Mouse (Mus musculus) kidney, postnatal 36 days (tissue): ENCODE results near the gene Tlk2.

Source experiments
- DNase-seq, 2 experiments: peaks; one replicate each; pipeline ENCODE4 v3.0.0; 2021 to 2022; ENCODE audit warnings: mixed read lengths in 2 of 2

Gene Tlk2

GRCm38 (mm10) chr11:105164516-105165510 is 13.8 kb upstream of the Tlk2 start:
- no peak for DNase-seq

- no peak for DNase-seq
Measured at GRCm38 (mm10) chr11:105166780-105167179, 11.8 kb upstream of the Tlk2 start.

- DNase-seq: no peak
Measured at GRCm38 (mm10) chr11:105179523-105179922, 916 bp downstream of the Tlk2 start.

- peak; percentile 51 to 65 for DNase-seq
Measured at GRCm38 (mm10) chr11:105180471-105181091, 2.0 kb downstream of the Tlk2 start.

- peak; percentile 93 to 98 for DNase-seq
Measured at GRCm38 (mm10) chr11:105181126-105181637, 2.6 kb downstream of the Tlk2 start.

GRCm38 (mm10) chr11:105181689-105182460 is 3.3 kb downstream of the Tlk2 start:
- peak; percentile 27 to 60 for DNase-seq

- DNase-seq: no peak
Measured at GRCm38 (mm10) chr11:105182461-105182855, 3.9 kb downstream of the Tlk2 start.

- DNase-seq: peak; percentile 27 to 45
Measured at GRCm38 (mm10) chr11:105184678-105185077, 6.1 kb downstream of the Tlk2 start.

GRCm38 (mm10) chr11:105192186-105192585 is 13.6 kb downstream of the Tlk2 start:
- DNase-seq: no peak

- no peak for DNase-seq
Measured at GRCm38 (mm10) chr11:105196893-105197662, 18.5 kb downstream of the Tlk2 start.

GRCm38 (mm10) chr11:105202403-105202802 is 23.8 kb downstream of the Tlk2 start:
- peak in 1 of 2 experiments; percentile 39 for DNase-seq

- no peak for DNase-seq
Measured at GRCm38 (mm10) chr11:105210007-105210406, 31.4 kb downstream of the Tlk2 start.

GRCm38 (mm10) chr11:105214257-105214656 is 35.6 kb downstream of the Tlk2 start:
- no peak for DNase-seq

- no peak for DNase-seq
Measured at GRCm38 (mm10) chr11:105217771-105218170, 39.2 kb downstream of the Tlk2 start.

GRCm38 (mm10) chr11:105234501-105234900 is 55.9 kb downstream of the Tlk2 start:
- peak; percentile 13 to 62 for DNase-seq

GRCm38 (mm10) chr11:105240991-105241390 is 62.4 kb downstream of the Tlk2 start:
- DNase-seq: peak in 1 of 2 experiments; percentile 24

GRCm38 (mm10) chr11:105246369-105246768 is 67.8 kb downstream of the Tlk2 start:
- no peak for DNase-seq

GRCm38 (mm10) chr11:105246785-105247184 is 68.2 kb downstream of the Tlk2 start:
- DNase-seq: no peak

GRCm38 (mm10) chr11:105247321-105247720 is 68.7 kb downstream of the Tlk2 start:
- no peak for DNase-seq

GRCm38 (mm10) chr11:105259733-105260132 is 81.1 kb downstream of the Tlk2 start:
- DNase-seq: no peak

GRCm38 (mm10) chr11:105261116-105261515 is 82.5 kb downstream of the Tlk2 start:
- no peak for DNase-seq
